Mouse (Mus musculus) cortical plate, adult 2 months (tissue): ENCODE results near the gene Inpp5f.

Experiments
- CTCF ChIP-seq: fragments of 200-500 bp; IDR thresholded peaks from 2 replicates; pipeline ENCODE4 v1.5.1; 2011; ENCODE audit warnings: mild to moderate bottlenecking, control low read depth, low read length; ENCODE audit not compliant: insufficient read depth; ENCODE audit errors: extremely low read depth
- POLR2A ChIP-seq: fragments of 200-500 bp; IDR thresholded peaks from 2 replicates; pipeline ENCODE4 v1.6.1; 2011; ENCODE audit warnings: mild to moderate bottlenecking, low read length, control low read depth; ENCODE audit not compliant: insufficient read depth; ENCODE audit errors: extremely low read depth

- TF ChIP-seq CTCF (no peak), POLR2A (no peak)
Observed at GRCm38 (mm10) chr7:128625382-128625781, 14.3 kb downstream of the Inpp5f start.
